Mouse (Mus musculus): ENCODE results near the gene Camk2n1.
A peak's percentile ranks its signal among the peaks of the same experiment; 100 is the strongest.

DNA sequence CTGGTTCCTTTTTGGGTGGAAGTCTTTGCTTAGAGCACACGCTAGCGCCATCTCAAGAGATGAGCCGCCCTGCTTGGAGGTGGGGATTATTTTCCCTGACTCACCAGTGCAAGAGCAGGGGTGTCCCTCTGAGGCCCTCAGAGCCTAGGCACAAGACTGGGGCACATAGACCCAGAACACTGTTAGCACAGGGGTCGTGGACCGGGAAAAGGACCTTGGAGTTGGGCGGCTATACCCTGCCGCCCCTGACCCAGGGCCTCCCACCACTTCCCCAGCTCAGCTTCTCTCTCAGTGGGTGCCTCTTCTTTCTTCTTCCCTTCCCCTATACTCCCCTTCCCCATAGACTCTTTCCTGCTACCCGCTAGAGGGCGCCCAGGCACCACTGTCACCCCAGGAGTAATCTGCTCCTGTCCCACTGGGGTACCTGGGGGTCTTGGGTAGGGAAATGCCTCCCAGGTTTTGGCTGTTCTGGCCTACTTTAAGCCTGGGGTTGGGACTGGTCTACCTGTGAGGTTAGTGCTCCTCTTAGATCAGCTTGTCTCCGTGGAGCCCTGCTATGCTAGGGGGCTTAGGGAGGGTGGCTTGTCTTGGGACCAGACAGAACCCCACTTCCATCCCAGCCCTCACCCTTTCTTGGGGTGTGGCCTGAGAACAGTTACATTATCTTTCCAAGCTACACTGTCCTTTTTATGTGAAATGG lies 51.2 kb downstream of the Camk2n1 start:
- TF ChIP-seq EP300 (IDR thresholded peaks at IDR 0.05; ENCODE audit: insufficient read depth, low read depth, low read length) (no peak), CTCF (IDR thresholded peaks at IDR 0.05) (peak; percentile 68), POLR2A (IDR thresholded peaks at IDR 0.05; ENCODE audit: insufficient read depth, low read depth, low read length) (no peak)

All from heart, adult 2 months (tissue).